Mouse (Mus musculus): ENCODE measurements at regions not wholly inside any gene's neighbourhood (a gene's known extent, or its start where the extent isn't known, plus 50 kb on each side); places are given as distances from the start of the nearest gene placed in this dataset.
A peak's percentile ranks its signal among the peaks of the same experiment; 100 is the strongest.

DNA sequence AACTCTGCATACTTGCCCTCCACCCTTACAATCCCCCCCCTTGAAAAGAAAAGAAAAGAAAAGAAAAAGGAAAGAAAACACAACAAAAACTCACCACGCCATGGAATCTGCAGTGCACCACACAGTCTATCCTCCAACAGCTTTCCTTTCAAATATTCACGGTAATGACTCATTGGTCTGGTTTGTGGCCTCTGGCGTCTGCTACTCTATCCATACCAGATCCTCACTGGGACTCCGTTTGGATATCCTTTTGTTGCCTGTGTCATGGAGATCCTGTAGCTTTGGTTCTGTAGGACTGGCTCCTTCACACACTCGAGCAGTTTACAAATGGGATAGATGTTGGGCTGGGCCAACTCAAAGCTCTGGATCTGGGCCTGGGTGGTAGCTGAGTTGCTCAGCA is 232.4 kb upstream of the Smlr1 start:
- Histone ChIP-seq H3K4me3 (no peak overlapping the region), H3K27ac (no peak overlapping the region)
- no peak for DNase-seq
- TF ChIP-seq CTCF (IDR thresholded peaks at IDR 0.05): no peak
- intact Hi-C loops (cut with DNase I): no loop called here

DNA sequence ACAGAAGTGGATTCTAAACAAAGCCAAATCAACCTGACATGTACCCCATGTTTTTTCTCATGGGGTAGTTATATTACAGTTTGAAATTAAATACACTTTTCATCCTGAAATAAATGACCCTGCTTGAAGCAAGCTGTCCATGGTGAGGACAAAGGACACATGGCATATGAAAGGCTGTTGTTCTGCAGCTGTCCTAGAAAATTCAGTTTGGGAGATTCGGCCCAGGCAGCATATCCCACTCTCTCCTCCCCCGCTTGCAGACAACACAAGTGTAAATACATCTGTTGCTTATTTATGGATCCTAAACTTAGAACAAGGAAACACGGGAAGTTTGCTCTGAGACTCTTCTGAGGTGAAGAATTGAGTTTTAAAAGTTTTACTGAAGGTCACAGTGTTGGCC is 218.2 kb upstream of the Smlr1 start:
- TF ChIP-seq CTCF (IDR thresholded peaks at IDR 0.05): no peak
- Histone ChIP-seq H3K4me3 (no peak overlapping the region), H3K27ac (no peak overlapping the region)
- intact Hi-C loops (cut with DNase I): no loop called here
- no peak for DNase-seq

DNA sequence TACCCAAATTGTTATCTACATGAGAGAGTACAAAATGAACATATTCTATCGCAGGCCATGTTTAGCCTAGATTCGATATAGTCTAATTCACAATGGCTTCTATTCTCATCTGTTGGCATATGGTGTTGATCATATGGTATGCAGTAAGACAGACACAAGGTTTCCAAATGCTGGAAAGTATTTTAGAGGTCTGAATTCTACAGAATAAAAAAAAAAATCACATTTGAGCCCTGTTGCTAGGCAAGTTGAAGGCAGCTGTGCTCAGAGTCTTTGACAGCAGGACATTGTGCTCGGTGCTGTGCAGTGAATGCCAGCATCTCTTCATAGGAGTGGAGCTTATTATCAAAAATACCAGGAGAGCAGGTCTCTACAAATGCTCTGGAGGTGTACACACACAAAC is 206.6 kb upstream of the Smlr1 start:
- TF ChIP-seq CTCF (IDR thresholded peaks at IDR 0.05): no peak
- DNase-seq: no peak
- no peak overlapping the region for H3K4me3 ChIP-seq
- no peak overlapping the region for H3K27ac ChIP-seq
- intact Hi-C loops (cut with DNase I): no loop called here

DNA sequence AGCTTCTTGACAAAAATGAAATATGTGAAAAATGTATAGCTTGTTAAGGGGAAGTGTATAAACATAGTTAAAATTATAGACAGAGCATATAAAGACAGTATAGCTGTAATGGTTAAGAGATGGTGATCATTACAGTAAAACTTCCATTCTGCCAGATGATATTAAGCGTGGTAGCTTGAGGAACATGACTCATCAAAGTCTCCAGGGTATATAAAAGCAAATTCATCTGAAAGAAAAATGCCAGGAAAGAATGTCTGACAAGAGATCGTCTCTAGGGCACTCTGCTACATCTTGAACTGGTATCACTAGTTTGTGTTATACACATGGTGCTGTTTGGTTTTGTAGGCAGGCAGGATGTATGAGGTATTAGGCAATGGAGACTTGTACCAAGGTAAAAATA is 204.9 kb upstream of the Smlr1 start:
- DNase-seq: no peak

DNA sequence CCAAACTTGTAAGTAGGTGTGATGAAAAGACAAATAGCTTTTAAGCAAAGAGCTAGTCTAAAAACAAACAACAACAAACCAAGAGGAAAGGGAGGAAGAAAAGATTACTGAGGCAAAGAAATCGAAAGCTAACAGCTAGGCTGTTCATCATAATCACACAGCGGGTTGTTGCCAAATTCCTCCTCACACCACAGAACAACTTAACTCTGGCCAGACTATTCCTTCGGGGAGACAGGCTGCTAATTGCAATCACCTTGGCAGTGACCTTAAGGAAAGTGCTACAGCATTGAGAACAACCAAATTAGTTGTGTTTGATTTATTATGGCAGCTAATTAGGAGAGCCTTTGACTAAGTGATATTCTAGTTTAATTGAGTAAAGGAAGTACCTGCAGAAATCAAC is 194.4 kb upstream of the Smlr1 start:
- no peak for TF ChIP-seq CTCF (IDR thresholded peaks at IDR 0.05)
- Histone ChIP-seq H3K27ac (no peak overlapping the region), H3K4me3 (no peak overlapping the region)
- intact Hi-C loops (cut with DNase I): no loop called here
- no peak for DNase-seq

More for the DNA sequence above, 204.9 kb upstream of the Smlr1 start:
- H3K4me3 ChIP-seq: no peak overlapping the region
- TF ChIP-seq CTCF (IDR thresholded peaks at IDR 0.05): no peak
- intact Hi-C loops (cut with DNase I): no loop called here
- H3K27ac ChIP-seq: no peak overlapping the region

DNA sequence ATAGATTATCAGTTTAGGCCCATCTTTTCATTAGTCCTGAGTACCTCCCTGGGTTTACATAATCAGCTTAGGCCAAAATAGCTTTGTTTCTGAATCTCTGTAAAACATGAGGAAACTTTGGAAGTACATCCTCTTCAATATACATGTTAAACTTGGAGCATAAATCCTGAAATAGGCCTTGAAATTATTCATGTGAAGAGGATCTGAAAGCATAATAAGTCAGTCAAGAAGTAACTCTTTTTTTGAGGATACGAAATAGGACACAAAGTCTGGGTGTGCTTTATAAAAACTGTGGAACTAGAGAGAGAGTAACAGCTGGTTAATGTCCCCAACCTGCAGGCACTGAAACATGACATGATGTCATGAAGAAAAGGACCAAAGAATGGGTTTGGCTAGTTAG is 187.9 kb upstream of the Smlr1 start:
- intact Hi-C loops (cut with DNase I): no loop called here
- no peak overlapping the region for H3K27ac ChIP-seq
- DNase-seq: no peak
- no peak for TF ChIP-seq CTCF (IDR thresholded peaks at IDR 0.05)
- no peak overlapping the region for H3K4me3 ChIP-seq

DNA sequence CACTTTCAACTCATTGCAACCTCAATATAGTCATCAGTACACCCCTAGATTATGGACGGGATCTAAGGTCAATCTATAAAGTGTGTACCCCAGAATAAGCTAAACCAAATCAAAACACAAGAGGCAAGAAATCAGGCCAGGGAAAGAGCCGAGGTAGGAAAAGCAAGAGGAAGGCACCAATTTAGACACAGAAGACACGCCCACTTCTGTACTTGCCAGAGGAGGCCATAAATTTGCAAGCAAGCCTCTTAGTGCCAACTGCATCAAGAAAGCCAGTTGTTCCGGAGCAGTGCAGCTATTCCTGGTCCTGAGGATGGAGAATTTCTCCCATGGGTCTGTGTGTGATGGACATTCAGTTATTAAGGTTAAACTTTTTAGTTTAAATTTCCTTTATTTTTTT is 179.7 kb upstream of the Smlr1 start:
- H3K4me3 ChIP-seq: no peak overlapping the region
- no peak overlapping the region for H3K27ac ChIP-seq
- peak; percentile 48 for DNase-seq
- no peak for TF ChIP-seq CTCF (IDR thresholded peaks at IDR 0.05)
- intact Hi-C loops (cut with DNase I): no loop called here

DNA sequence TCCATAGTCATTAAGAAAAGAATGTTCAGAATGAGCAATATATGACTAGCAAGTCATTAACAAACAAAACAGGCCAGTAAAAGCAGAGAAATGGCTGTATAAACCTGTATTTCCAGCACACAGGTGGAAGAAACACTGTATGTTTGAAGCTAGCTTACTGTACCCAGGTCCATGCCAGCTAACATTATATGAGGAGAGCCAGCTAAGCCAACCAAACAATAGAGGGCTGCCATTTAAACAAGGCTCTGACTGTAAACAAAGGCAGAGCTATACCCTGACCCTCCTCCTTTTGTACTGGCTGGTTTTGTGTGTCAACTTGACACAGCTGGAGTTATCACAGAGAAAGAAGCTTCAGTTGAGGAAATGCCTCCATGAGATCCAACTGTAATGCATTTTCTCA is 178.6 kb upstream of the Smlr1 start:
- intact Hi-C loops (cut with DNase I): no loop called here
- H3K4me3 ChIP-seq: no peak overlapping the region
- TF ChIP-seq CTCF (IDR thresholded peaks at IDR 0.05): no peak

DNA sequence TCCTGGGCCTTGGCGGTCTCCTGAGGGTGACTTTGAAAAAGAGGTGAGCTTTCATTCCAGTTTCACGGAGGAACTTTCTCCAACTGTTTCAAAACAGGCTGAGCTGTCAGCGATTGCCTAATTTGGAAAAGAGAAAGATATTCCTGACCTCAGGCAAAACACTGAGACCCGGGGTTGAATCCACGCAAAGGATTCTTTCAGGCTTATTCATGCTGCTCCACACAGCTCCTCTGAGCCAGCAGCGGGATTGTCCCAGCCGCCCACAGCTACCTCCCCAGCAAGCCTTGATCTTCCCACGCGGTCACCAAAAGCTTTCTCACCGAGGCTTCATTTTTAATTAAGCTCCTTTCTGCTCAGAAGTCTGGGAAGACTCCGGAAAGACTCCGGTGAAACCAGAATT is 178.0 kb upstream of the Smlr1 start:
- DNase-seq: no peak
- Histone ChIP-seq H3K27ac (no peak overlapping the region), H3K4me3 (no peak overlapping the region)
- intact Hi-C loops (cut with DNase I): no loop called here
- TF ChIP-seq CTCF (IDR thresholded peaks at IDR 0.05): no peak

More for the DNA sequence above, 178.6 kb upstream of the Smlr1 start:
- H3K27ac ChIP-seq: no peak overlapping the region
- DNase-seq: no peak

DNA sequence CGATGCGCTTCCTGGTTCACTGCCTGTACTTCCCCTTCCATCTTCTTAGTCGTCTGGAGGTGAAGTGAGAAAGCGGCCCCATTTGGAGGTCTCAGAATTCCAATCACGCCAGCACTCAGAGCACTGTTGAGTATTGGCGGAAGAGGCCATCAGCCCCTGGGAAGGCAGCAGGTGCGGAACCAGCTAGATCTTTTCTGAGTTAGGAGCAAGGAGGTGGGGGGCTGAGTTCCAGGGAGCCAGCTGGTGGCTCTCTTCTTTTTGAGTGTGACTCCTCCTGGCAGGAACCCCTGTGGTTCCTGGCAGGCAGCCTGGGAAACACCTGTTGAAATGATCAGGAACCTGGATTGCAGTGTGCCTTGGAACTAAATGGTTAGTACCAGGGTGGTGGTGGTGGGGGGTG is 171.9 kb upstream of the Smlr1 start:
- intact Hi-C loops (cut with DNase I): no loop called here
- no peak overlapping the region for H3K27ac ChIP-seq
- DNase-seq: peak; percentile 59
- TF ChIP-seq CTCF (IDR thresholded peaks at IDR 0.05): no peak
- H3K4me3 ChIP-seq: peak overlapping the region; percentile 34; the same call in 1 of the 2 replicates

DNA sequence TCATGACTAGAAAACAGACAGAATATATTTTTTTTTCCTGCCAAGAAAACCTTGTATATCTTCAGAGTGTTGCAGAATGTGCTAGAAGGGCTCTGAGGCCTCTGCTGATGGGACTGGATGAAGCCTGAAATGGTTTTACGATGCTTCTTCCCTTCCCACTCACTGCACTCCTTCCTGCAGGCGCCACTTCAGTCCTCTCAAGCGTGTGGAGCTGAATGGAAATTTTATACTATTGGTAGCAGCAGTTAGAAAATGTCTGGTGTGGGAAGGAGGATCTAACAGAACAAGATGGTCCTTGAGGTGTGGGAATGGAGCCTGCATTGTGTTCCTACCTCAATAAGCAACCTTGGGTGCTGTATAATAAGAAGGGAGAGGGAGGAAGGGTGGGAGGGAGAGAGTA is 166.1 kb upstream of the Smlr1 start:
- no peak for DNase-seq
- H3K27ac ChIP-seq: no peak overlapping the region
- intact Hi-C loops (cut with DNase I): no loop called here
- TF ChIP-seq CTCF (IDR thresholded peaks at IDR 0.05): no peak
- no peak overlapping the region for H3K4me3 ChIP-seq

DNA sequence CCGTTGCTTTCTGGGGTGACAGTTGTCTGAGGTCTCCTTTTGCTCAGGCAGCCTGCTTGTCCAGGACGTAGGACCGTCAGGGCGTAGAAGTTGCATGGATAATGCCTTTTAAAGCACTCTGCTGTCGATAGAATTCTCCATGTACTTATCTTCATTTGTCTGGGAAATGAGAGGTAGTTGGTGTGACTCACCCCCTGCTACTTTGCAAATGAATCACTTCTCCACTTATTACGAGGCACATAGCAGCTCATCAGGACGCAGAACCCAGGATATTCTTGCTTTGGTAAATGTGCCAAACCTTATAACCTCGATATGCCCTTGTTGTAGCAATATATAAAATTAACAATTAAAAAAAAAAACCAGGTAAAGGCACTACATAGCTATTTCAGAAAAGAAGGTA is 159.7 kb upstream of the Smlr1 start:
- intact Hi-C loops (cut with DNase I): no loop called here

DNA sequence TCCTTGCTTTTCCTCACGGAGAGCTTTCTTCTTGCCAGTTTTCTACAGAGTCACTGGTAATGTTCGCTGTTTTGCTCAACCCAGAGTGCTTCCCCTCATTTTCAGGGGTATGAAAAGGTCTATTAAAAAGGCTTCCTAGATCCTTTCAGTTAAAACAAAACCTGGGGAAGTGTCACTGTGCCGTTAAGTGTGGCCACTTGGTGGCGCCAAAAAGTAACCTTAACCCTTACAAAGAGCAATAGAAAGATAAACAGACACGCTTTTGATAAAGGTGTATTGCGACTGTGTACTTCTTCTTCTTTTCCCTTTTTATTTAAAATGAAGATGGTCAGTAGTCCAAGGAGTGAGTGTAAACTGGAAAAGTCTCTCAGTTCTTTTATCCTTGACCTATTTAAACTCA is 145.2 kb upstream of the Smlr1 start:
- TF ChIP-seq CTCF (IDR thresholded peaks at IDR 0.05): peak; percentile 80
- Histone ChIP-seq H3K27ac (no peak overlapping the region), H3K4me3 (no peak overlapping the region)
- DNase-seq: peak; percentile 42
- intact Hi-C loops (cut with DNase I): loop anchor here (5.0 kb wide), 1 partner anchor 396 kb away; the partner anchor contains the start of genes Gm9767 and Tmem200a

More for the DNA sequence above, 159.7 kb upstream of the Smlr1 start:
- TF ChIP-seq CTCF (IDR thresholded peaks at IDR 0.05): no peak
- Histone ChIP-seq H3K4me3 (no peak overlapping the region), H3K27ac (no peak overlapping the region)
- no peak for DNase-seq

DNA sequence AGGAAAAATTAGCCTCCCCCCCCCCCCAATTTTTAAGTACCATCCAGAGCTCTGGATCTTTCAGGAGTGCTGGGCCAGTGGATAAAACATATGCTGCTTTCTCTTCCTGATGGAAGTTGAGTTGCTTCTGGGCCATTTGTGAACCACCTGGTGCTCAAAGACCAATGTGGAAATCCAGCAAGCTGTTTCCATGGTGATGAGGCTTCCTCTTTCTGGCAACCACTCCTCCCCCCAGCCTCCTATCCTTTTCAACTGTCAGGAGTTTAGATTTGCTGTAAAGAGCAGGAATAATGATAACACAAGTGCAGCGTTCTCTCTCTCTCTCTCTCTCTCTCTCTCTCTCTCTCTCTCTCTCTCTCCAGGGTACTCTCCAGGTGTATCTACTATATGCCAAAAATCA is 141.8 kb upstream of the Smlr1 start:
- TF ChIP-seq CTCF (IDR thresholded peaks at IDR 0.05): no peak
- no peak overlapping the region for H3K4me3 ChIP-seq
- H3K27ac ChIP-seq: no peak overlapping the region
- intact Hi-C loops (cut with DNase I): no loop called here
- DNase-seq: no peak

DNA sequence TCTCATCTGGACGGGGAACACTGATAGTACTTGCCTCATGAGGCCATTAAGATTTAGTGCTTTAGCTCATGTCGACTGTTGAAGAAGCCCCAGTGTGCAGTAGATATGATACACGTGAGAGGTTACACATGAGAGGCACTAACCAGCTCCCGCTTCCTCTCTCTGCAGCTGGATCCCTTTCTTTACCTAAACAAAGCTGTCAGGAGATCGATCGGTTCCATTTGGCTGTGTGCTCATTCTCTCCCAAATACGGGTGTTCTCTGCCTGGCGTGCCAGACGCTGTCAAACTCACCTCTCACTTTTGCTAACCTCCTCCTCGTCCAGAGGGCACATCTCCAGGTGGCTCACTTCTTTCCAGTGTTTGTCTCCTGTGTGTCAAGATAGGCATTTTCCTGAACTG is 139.3 kb upstream of the Smlr1 start:
- Histone ChIP-seq H3K4me3 (no peak overlapping the region), H3K27ac (no peak overlapping the region)
- TF ChIP-seq CTCF (IDR thresholded peaks at IDR 0.05): no peak
- DNase-seq: no peak
- intact Hi-C loops (cut with DNase I): no loop called here

Measured in gastrocnemius, adult 2 months (tissue).